Mouse (Mus musculus) thymus, postnatal 4 days (tissue): Measurements from ENCODE around the gene Mbnl2.

Source experiments
- DNase-seq: peaks from one replicate; pipeline ENCODE4 v3.0.0; 2021

Gene Mbnl2

DNA sequence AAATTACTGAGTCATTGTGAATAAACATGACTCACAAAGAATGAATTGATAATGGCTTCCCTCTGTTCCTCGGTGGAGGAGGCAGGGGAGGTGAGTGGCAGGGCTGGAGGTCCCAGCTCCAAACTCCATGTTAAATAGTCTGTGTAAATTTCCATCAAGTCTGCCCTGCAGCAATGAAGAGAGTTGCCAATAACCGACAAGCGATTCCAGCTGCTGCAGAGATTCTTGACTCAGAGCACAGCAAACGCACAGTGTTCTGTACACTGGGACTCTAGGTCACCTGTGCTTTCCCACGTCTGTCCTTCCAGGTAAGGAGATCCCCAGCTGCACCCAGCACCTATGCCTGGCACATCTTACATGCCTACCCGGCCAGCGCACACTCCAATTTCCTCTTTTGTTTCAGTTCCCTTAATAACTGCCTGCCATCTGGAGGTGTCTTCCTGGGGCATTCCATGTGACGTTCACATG lies 158.5 kb downstream of the Mbnl2 start:
- no peak for DNase-seq

DNA sequence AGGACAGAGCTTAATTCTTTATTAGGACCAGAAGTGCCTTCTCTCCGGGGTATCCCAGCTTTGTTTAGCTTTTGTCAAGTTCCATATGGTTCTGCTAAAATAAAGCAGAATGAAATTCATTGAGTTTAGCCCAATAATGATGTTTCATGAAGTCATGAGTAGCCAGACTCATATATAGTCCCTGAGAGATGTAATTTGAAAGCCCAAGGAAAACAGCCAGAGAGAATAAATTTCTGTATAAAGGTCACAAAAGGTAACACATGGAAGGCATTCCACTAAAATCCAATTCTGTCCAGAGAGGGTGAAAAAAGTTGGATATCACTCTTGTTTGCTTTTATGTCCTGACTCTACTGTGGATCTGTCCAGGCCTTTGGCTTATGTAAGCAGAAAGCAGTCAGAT lies 159.4 kb downstream of the Mbnl2 start:
- DNase-seq, result no peak

DNA sequence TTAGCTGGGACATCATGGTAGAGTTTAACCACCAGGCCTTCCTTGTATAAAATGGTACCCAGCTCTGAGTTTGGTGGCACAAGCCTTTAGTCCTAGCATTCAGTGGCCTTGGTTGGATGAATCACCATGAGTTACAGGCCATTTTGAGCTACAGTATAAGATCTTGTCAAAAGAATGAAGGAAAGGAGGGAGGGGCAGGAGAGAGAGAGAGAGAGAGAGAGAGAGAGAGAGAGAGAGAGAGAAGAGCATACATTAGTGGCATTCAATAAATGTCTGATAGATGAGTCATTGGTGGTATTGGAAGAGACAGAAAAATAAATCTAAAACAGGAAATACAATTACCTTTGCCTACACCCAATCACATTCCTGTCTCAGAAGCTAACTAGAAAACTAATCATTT lies 165.2 kb downstream of the Mbnl2 start:
- DNase-seq, result no peak

DNA sequence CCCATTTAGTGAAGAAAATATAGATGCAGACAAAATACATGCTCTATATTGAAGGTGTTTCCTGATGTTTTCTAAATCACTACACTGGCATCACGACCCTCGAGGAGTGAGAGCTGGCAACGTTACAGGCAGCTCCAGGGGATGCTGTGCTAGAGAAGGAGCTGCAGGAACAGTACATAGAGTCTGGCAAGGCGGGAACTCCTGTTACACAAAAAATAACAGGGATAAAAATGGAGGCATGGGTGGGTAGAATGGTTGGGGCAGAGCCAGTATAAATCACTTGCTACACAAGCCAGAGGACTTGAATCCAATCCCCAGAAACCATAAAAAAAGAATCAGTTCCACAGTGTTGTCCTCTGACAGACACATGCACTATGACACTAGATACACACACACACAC lies 165.8 kb downstream of the Mbnl2 start:
- DNase-seq, result no peak

DNA sequence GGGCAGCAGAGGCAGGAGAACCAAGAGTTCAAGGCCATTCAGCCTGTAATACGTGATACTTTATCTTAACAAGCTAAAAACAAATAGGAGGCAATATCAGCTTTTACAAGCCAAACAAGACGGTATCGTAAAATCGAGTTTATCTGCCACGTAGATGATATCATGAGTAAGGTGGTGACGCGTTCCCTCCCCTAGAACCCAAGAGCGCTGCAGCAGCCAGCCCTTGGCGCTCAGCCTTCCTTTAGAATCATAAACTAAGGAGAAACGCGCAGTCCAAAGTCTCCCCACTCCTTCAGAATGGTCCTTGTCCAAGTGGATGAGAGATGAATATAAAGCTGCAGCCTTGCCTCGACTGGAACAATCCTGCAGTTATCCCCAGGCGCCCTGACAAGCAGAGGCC lies 166.4 kb downstream of the Mbnl2 start:
- no peak for DNase-seq

DNA sequence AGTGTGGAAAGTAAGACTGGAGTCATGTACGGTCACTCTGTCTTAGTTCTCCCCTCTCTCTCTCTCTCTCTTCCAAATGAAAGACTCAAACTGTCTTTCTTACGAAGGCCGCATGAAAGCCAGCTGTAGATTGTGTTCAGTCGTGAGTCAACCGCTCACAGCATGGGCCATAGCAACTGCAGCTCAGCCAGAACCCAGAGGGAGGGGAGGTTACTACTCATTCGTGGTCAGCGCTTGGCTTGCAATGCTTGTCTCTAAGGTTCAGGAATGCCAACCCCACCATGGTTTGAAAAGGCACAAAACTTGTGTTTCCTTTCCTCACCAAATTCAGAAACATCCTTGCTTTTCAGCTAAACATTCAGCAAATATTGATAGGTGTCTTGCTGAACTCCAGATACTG lies 178.8 kb downstream of the Mbnl2 start:
- DNase-seq, result no peak

DNA sequence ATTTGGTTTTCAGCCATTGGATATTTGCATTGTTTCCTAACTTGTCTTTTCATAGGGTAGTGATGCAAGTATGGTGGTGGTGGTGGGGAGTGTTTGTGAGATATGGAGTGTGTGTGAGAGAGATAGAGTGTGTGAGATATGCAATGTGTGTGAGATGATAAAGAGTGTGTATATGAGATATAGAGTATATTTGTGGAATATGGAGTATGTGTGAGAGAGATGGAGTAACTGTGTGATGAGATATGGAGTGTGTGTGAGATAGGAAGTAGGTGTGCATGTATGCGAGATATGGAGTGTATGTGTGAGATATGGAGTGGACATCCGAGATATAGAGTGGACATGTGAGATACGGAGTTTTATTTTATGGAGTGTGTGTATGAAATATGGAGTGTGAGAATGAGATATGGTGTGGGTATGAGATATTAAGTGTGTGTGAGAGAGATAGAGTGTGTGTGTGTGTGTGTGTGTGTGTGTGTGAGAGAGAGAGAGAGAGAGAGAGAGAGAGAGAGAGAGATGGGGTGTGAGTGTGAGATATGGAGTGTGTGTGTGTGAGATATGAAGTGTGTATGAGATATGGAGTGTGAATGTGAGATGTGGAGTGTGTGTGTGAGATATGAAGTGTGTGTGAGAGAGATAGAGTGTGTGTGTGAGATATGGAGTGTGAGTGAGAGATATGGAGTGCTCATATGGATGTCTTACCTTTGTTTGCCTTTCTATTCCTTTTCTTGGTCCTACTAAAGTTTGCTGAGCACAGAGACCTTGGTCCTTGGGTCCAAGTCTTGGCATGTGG lies 188.7 kb downstream of the Mbnl2 start:
- DNase-seq, result no peak

DNA sequence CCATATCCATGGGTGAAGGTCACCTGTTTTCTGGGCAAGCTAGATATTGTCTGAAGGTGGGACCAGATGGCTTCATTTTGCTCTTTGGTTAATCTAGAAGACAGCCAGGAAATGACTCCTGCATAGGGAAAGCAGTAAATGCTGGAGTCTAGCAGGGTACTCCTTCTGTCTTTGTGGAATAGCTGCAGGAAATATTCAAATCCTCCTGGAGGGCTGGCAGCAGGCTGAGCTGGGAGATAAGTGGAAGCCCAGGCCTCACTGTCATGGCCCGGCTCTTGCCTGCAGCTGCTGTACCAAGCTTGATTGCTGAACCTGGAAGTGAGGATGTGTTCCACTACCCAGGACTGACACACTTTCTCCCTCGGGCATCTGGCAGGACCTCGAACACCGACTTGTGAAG lies 191.3 kb downstream of the Mbnl2 start:
- no peak for DNase-seq

DNA sequence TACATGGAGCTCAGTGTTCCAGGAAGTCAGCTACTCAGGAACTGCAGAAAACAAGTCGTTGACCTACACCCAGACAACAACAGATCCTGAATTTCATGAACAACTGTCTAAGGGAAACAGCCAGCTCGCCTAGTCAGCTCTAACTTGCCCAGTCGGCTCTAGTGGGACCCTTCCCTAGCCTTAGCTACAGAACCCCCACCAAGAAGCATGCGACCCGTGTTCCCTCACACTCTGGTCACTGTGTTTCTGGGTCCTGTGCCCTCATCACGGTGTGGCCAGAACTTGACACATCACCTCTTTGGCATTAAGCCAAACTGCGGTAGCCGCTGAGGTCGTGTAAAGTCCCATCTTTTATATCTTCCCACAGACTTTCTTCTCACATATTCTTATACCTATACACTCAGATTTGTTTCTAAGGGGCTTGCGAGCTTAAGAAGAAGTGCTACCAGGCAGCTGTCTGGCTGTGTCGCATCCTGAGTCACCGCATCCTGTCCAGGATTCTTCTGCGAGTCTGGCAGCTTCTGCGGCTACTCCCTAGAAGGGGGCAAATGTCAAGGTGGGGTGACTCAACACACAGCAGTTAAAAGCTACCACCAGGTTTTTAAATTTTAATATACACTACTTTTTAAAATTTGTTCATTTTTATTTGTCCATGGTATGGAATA lies 193.8 kb downstream of the Mbnl2 start:
- DNase-seq, result no peak

DNA sequence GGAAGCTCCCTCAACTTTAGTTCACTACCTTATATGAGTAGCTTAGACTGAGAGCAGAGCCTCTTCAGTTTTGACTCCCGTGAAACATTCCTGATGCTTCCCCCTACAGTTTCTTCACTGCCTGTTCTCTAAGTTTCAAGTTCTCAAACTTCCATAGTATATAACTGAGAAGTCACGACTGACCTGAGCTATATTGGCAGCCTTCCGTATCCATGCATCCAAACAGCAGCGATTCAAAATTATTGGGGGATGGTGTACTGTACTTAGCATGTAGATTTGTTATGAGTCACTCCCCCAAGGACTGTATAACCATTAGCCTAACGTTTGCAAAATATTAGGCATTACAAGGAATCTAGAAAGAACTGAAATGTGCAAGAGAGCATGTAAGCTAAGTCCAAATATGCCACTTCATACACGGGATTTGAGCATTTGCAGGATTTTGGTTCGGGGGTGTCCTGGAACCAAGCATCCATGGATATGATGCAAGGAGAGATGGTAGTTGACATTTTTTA lies 200.8 kb downstream of the Mbnl2 start:
- DNase-seq, result no peak

DNA sequence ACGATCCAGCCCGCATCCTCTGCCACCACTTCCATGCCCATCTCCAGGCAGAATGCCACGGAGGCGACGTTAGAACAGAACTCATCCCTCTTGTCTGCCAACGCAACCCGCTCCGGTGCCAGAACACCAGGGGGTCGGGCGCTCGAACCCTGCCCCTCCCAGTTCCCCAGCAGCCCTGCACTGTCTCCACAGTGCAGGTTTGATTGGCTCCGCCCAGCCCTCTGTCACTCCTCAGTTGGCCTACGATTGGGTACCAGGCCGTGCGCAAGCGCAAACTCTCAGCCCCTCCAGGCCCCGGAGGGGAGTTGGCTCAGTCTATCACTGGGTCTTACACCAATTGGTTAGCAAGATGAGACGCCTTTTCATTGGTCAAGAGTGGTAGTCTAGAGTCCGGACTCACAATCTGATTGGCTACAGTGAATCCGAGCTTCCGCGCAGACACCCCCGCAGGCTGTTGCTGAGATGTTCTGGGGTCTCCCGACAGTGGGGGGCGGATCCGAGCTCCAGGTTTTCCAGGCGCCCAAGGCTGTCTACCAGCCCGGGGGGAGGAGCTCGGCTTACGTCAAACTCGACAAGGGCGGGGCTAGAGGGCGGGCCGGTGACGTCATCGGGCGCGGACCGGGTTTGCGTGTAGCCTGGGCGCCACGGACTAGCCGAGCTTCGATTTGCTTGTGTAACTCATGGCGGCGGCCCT lies 202.0 kb downstream of the Mbnl2 start:
- DNase-seq, result peak; percentile 99

DNA sequence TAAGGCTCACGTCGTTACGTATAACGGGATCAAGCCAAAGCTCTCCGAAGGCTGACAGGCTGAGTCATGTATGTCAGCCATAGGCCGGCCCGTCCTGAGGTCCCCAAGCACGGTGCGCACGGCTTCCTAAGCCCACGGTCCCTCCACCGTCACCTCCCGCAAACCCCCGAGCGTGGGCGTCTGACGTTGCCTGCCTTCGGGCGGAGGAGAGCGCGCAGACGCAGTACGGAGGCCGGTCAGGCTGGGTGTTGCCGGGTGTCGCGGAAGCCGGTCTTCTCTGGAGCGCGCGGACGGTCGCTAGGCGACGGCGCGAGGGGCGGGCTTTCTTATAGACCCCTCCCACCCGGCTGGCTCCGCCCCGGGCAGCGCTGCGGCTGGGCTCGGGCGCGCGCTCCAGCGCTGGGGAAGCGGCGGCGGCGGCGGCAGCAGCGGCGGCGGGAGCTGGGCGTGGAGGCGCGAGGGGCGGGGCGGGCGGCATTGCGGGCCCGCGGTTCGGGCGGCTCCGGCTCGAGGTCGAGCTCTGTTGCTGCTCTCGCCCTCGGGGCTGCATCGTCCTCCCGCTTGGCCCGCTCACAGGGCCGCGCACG lies 202.6 kb downstream of the Mbnl2 start, which contains the start of gene Rap2a:
Gene Rap2a (plus strand): TSS at position 463 of the 587 bp plus-strand sequence.
- DNase-seq, result peak; percentile 96

DNA sequence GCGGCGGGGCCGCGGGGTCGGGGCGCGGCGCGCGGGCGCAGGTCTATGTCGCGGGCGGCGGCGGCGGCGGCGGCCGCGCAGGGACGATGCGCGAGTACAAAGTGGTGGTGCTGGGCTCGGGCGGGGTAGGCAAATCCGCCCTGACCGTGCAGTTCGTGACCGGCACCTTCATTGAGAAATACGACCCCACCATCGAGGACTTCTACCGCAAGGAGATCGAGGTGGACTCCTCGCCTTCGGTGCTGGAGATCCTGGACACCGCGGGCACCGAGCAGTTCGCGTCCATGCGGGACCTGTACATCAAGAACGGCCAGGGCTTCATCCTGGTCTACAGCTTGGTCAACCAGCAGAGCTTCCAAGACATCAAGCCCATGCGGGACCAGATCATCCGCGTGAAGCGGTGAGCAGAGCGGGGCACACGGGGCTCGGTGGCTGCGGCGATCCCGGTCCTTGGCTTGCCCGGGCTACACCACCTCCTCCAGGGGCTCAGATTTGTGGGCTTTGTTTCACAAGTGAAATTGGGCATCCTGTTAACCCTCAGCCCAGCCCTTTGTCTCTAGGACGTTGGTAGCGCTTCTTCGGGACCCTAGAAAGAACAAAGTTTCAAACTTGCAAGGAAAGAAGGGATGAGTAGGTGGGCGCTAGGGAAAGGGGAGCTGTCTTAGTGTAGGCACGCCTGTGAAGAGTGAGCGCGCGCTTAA lies 203.3 kb downstream of the Mbnl2 start:
- DNase-seq, result peak; percentile 55

DNA sequence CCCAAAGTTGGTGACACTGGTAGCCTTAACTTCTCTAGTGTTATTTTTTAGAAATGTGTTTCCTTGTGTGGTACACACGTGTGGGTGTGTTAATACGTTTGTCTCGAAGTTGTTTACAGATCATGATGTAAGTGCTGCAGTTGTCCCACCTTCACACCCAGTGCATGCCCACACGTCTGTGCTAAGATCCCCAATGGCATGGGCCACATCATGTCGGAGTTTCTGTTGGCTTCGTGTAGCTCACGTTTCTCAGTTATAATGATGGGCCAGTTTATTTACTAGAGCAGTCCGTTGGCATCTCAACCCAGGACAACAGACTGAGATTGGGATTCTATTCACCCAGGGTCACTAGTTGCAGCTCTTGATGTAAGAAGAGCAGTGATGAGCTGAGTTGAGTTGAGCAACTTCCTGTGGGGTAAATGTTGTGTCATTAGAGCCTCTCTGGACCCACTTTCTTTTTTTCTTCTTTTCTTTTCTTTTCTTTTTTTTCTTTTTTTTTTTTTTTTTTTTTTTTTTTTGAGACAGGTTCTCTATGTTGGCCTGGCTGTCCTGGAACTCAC lies 205.0 kb downstream of the Mbnl2 start:
- DNase-seq, result no peak

DNA sequence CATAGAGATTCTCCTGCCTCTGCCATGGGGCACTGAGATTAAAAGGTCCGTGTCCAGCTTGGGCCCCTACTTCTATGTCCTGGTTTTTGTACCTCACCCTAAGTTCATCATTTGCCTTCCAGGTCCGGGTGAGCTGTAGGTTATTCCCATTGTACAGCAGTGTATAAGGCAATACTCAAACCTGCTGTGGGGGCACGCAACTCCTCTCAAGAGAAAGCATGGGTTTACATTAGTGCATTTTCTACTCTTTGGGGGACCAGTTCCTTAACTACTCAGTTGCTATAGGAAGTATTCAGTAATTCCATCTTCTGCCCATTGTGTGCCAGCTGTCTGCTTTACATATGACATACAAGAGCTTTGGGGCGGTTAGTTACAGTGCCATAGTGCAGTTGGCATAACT lies 205.5 kb downstream of the Mbnl2 start:
- DNase-seq, result no peak
